Mouse (Mus musculus) neural tube, embryonic 11.5 days (tissue): Measurements from ENCODE around the gene Frat1. TPM values are rescaled to one million over a fixed set of nuclear protein-coding genes. Genes with fewer than 3 reads are reported as not detected.
"Not testable (repeated sequence)": the region's sequence is repeated elsewhere in the genome, so short reads cannot be mapped to it uniquely, and the experiment has no call there.

Experiments
- ATAC-seq: fragments of 200-750 bp; cut with Nextera tagmentation; 2 replicates; pipeline ENCODE4 v1.8.0; 2017; ENCODE audit warnings: moderate number of reproducible peaks, mild to moderate bottlenecking, moderate TSS enrichment, moderate library complexity; ENCODE audit not compliant: insufficient read depth, low FRiP score, low TSS enrichment
- DNase-seq: peaks from one replicate; pipeline ENCODE4 v3.0.0-alpha.2; 2015; ENCODE audit warnings: low spot score
- H3K27ac ChIP-seq: fragments of 300-500 bp; sonication (generic); 2 replicates; pipeline ENCODE4 v1.5.1; 2014; ENCODE audit warnings: low read depth, mild to moderate bottlenecking, low read length
- H3K27me3 ChIP-seq: fragments of 300-500 bp; sonication (generic); 2 replicates; pipeline ENCODE4 v1.6.1; 2014; ENCODE audit warnings: mild to moderate bottlenecking, low read length, mixed read lengths; ENCODE audit not compliant: control insufficient read depth, insufficient read depth
- H3K36me3 ChIP-seq: fragments of 300-500 bp; sonication (generic); 2 replicates; pipeline ENCODE4 v1.6.1; 2014; ENCODE audit warnings: mild to moderate bottlenecking, low read length, moderate library complexity, mixed read lengths; ENCODE audit not compliant: control insufficient read depth, insufficient read depth
- H3K4me1 ChIP-seq: fragments of 300-500 bp; sonication (generic); 2 replicates; pipeline ENCODE4 v1.6.1; 2014; ENCODE audit warnings: low read length, mixed read lengths; ENCODE audit not compliant: control insufficient read depth, insufficient read depth
- H3K4me2 ChIP-seq: fragments of 300-500 bp; sonication (generic); 2 replicates; pipeline ENCODE4 v1.6.1; 2014; ENCODE audit warnings: low read depth, mild to moderate bottlenecking, moderate library complexity
- H3K4me3 ChIP-seq: fragments of 300-500 bp; sonication (generic); 2 replicates; pipeline ENCODE4 v1.5.1; 2014; ENCODE audit warnings: low read depth, low read length
- H3K9ac ChIP-seq: fragments of 300-500 bp; sonication (generic); 2 replicates; pipeline ENCODE4 v1.6.1; 2014; ENCODE audit warnings: mild to moderate bottlenecking, low read length
- H3K9me3 ChIP-seq: fragments of 300-500 bp; sonication (generic); 2 replicates; pipeline ENCODE4 v1.6.1; 2016; ENCODE audit warnings: low read length; ENCODE audit not compliant: control insufficient read depth
- WGBS: fragments of 180-500 bp; shearing (Covaris S2); extraction: QIAGEN DNeasy Blood & Tissue Kit; methylation state at CpG from one replicate; pipeline ENCODE4 v1.1.7; 2014; 5-methylcytosine and 5-hydroxymethylcytosine counted together
- polyA plus RNA-seq: library from polyadenylated mRNA; unstranded; fragments of >200 nt; fragmentation: Nextera tagmentation; extraction: Ambion mirVana; gene quantifications from 2 replicates; pipeline ENCODE4 v1.2.1, GENCODE M21; 2014

The Frat1 gene
- polyA plus RNA-seq, 1 experiment from 2014 or later, result 8.6 TPM

DNA sequence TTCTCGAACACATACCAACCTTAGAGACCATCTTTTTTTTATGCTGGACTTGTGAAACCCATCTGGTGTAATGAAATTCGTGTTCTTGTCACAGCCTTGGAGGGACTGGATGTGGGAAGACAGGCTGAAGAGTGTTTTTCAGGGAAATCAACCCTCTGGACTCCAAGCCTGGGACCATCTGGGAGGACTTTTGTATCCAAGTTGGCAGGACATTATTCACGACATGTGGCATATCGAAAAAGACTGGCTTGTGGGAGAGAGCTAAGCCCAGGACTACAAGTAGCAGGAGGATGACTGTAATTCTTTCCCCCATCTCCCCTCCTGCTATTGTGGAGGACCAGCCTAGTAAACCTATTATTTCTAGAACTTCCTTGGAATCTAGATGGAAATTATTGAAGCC is 12.4 kb downstream of the Frat1 start:
- no peaks in the 10 kb centered on the region for H3K27me3 ChIP-seq
- no peaks in the 10 kb centered on the region for H3K36me3 ChIP-seq
- H3K9ac ChIP-seq, result no peak overlapping the region
- H3K27ac ChIP-seq, result no peak overlapping the region
- ATAC-seq (no peak), DNase-seq (no peak)
- WGBS, result 78% methylated on average over 4 of the region's 4 CpGs
- H3K4me2 ChIP-seq, result no peak overlapping the region
- no peaks in the 10 kb centered on the region for H3K9me3 ChIP-seq
- H3K4me1 ChIP-seq, result peaks cover 7% of the 10 kb centered on the region; the same call in 1 of the 2 replicates
- H3K4me3 ChIP-seq, result no peak overlapping the region

DNA sequence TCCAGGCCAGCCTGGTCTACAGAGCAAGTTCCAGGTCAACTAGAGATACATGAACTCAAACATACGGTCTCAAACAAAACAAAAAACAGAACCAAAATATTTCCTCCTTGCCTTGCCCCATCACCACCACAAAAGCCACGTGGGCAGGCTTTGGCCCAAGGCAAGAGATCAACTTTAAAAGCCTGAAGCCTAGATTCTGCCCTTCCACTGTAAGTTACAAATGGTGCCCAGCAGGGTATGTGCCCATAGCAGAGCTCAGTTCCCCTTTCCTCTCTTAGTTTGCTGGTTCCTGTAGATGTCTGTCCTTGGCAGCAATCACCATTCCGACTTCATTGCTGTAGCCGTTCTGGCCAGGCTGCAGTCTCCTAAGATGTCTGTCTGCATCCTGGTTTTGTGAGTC is 12.9 kb downstream of the Frat1 start:
- Histone ChIP-seq H3K36me3 (no peaks in the 10 kb centered on the region), H3K27ac (no peak overlapping the region), H3K4me1 (peaks cover 7% of the 10 kb centered on the region; the same call in 1 of the 2 replicates), H3K9me3 (no peaks in the 10 kb centered on the region), H3K4me2 (no peak overlapping the region), H3K9ac (no peak overlapping the region), H3K27me3 (no peaks in the 10 kb centered on the region), H3K4me3 (no peak overlapping the region)
- ATAC-seq, result no peak
- WGBS, result 86% methylated on average over 4 of the region's 4 CpGs
- DNase-seq, result no peak

DNA sequence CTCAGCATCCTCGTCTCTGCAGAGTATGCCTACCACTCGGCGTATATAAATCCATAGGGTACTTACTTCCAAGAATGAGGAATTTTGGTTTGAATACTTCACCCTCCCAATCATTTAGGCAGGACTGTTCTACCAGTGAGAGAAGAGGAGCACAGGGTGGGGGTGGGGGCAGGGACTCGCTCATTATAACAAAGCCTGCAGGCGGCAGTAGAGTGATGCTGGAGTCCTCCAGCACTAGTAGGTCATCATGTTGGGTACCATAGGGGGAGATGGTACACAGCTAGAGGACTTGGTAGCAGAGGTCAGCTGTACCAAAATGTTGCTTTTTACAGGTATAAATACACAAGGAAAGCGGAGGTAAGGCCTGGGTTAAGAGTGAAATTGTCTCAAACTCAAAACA is 14.6 kb downstream of the Frat1 start:
- no peak overlapping the region for H3K27ac ChIP-seq
- H3K36me3 ChIP-seq, result no peaks in the 10 kb centered on the region
- no peak overlapping the region for H3K9ac ChIP-seq
- no peaks in the 10 kb centered on the region for H3K9me3 ChIP-seq
- H3K4me3 ChIP-seq, result no peak overlapping the region
- H3K27me3 ChIP-seq, result no peaks in the 10 kb centered on the region
- ATAC-seq (no peak), DNase-seq (no peak)
- no peak overlapping the region for H3K4me2 ChIP-seq
- H3K4me1 ChIP-seq, result peaks cover 7% of the 10 kb centered on the region; the same call in 1 of the 2 replicates
- WGBS, result 90% methylated on average over 6 of the region's 6 CpGs

DNA sequence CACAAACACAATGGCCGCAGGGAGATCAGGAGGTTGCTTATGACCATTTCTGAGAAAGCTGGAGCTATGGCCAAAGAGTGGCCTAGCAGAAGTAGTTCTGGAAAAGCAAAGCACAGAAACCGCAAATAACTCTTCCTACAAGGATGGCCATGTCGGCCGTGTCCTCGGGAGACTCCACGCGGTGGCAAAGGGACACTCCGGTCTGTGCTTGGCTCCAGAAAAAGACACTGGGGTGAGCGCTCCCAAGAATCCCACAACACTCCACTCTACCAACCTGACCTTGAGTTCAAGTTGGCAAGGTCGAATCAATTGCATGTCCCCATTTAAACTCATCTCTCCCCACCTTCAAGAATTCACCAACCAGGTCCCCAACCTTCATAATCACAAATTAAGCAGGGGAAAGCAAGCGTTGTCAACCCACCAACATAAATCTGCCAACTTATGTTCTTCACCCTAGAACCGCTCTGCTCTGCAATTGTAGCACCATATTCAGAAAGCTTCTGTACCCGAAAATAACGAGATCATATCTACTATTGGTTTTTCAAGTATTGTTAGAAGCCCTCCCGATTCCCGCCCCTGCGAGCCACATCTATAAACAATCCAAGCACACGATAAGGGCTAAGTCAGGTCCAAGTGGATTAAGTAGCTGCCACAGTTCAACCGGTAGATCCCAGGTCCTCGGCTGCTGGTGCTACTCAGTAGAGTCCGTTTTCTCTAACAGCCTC is 16.8 kb downstream of the Frat1 start:
- H3K4me3 ChIP-seq, result peak overlapping the region; percentile 79
- ATAC-seq (no peak), DNase-seq (no peak)
- no peaks in the 10 kb centered on the region for H3K27me3 ChIP-seq
- no peaks in the 10 kb centered on the region for H3K36me3 ChIP-seq
- peak overlapping the region; percentile 98 for H3K4me2 ChIP-seq
- peak overlapping the region; percentile 65 for H3K9ac ChIP-seq
- no peaks in the 10 kb centered on the region for H3K9me3 ChIP-seq
- H3K27ac ChIP-seq, result no peak overlapping the region
- H3K4me1 ChIP-seq, result peaks cover 13% of the 10 kb centered on the region
- WGBS, result 15% methylated on average over 21 of the region's 21 CpGs

DNA sequence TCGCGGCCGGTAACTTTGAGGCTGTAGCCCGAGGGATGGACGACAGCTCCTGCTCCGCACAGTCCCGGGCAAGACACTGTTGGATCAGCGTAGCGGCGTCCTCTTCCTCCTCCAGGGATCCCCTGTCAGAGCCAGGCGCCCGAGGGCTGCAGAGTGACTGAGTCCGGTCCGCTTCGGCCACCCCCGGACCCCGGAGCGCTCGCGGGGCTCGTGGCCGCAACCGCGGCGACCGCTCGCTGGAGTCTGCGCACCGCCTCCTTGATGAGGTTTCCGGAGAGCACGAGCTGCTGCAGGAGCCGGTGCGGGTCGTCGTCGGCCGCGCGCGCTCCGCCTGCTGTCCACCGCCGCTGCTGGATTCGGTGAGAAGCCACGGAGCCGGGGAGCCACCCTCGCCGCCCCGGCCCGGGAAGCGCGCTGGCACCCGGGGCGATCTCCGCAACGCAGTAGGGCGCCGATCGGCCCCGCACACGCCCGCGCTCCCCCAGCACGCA is 17.4 kb downstream of the Frat1 start:
- Histone ChIP-seq H3K4me2 (peak overlapping the region; percentile 98), H3K4me3 (peak overlapping the region; percentile 79), H3K36me3 (no peaks in the 10 kb centered on the region), H3K4me1 (peaks cover 13% of the 10 kb centered on the region), H3K27ac (peak overlapping the region; percentile 87), H3K27me3 (no peaks in the 10 kb centered on the region), H3K9me3 (no peaks in the 10 kb centered on the region), H3K9ac (peak overlapping the region; percentile 65)
- DNase-seq (peak; percentile 55), ATAC-seq (peak; percentile 5; the same call in 1 of the 2 replicates)
- WGBS, result under 1% methylated on average over 64 of the region's 64 CpGs

DNA sequence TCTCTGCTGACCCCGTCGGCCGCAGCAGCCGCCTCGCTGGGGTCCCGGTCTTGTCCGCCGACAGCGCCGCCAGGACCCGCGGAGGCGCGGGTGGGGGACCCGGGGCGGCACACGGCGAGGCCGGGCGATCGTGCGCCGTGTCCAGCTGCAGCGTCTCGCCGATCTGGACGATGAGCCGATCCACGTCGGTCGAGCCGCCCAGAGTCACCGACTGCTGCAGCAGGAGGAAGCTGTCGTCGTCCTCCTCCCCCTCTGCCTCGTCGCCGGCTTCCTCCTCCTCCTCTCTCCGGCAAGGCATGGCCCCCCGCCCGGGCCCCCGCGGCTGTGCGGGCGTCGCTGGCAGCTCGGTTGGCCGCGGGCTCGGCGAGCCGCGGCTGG is 17.8 kb downstream of the Frat1 start:
- peak; percentile 69 for DNase-seq
- peak; percentile 55 for ATAC-seq
- H3K9ac ChIP-seq, result peak overlapping the region; percentile 65
- under 1% methylated on average over 42 of the region's 53 CpGs for WGBS
- not testable (repeated sequence) for H3K27me3 ChIP-seq, H3K36me3 ChIP-seq, H3K9me3 ChIP-seq
- peak overlapping the region; percentile 79 for H3K4me3 ChIP-seq
- H3K4me2 ChIP-seq, result peak overlapping the region; percentile 98
- H3K27ac ChIP-seq, result peak overlapping the region; percentile 87
- H3K4me1 ChIP-seq, result peaks cover 13% of the 10 kb centered on the region

DNA sequence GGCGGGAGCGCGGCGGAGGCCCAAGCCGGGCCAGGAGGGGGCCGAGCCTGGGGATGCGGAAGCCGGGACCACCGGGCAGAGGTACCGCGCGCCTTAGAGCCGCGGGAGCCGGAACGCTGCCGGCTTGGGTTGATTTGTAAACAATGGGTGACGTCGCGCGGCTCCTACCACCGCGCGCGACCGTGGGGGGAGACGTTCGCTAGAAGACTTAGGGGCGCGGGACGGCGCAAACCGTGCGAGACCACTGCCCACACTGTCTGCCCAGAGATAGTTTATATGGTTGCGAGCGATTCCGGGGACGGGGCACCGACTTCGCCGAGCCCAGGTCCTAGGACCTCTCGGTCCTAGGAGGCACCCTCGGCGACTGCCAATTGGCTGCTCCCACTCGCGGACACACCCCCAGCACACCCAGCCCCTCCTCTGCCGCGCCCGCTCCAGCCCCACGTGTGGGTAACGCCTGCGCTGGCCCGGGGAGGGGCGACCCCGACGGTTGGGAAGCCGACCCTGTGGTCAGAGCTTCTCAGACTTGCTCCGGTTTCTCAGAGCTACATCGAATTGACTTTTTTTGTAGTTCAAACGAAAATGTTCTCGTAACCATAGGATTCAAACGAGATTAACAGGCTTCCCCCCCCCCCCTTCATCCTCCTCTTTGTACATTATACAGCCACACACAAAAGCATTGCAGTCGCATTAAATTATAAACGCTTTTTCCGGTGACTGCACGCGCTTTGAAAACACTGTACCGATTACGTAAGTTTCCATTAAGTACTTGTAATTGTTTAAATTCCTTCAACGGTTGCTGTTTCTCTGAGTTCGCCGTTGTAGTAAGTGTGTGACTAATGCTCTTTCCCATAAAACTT is 18.5 kb downstream of the Frat1 start, which contains the start of gene Frat2:
Gene Frat2 (minus strand): TSS at position 141 of the 860 bp plus-strand sequence.
- Histone ChIP-seq H3K9ac (peak within 1 kb of the TSS; percentile 65), H3K4me3 (peak within 1 kb of the TSS; percentile 79)
- under 1% methylated on average over 71 of the region's 72 CpGs for WGBS

DNA sequence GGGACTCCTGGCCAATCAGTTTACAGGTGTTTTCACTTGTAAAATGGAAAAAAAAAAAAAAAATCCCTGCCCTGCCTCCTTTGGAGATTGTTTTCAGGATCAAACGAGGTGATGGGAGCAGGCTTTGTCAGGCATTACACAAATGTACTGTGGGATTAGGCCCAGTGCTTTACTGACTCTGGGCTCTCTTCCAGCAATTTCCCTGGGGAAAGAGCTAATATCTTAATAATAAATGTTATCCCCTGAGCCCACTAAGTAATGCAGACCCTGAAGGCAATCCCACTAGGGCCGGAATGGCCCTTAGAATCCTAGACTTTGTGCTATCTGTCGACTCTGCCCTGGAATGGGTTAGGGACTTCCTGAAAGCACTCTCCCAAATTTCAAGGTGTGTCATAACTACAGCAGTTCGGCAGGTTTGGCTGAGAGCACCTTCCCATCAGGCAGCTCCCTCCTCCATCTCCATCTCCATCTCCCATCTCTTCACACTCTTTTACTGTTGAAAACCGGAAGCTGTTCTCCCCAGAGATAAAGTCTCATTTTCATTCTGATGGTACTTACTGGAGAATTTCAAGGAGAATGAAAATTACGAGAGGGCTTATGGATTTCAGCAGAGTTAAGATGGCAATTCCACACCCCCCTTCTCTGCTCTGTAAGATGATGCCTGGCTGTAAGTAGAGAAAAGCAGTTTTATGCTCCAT is 20.4 kb downstream of the Frat1 start:
- peak overlapping the region; percentile 65; the same call in 1 of the 2 replicates for H3K27ac ChIP-seq
- DNase-seq, result no peak
- H3K4me1 ChIP-seq, result peaks cover 13% of the 10 kb centered on the region
- 13% methylated on average over 6 of the region's 6 CpGs for WGBS
- H3K36me3 ChIP-seq, result no peaks in the 10 kb centered on the region
- no peak overlapping the region for H3K4me3 ChIP-seq
- no peaks in the 10 kb centered on the region for H3K9me3 ChIP-seq
- no peak overlapping the region; the same call in 1 of the 2 replicates for H3K4me2 ChIP-seq
- ATAC-seq, result no peak
- H3K9ac ChIP-seq, result no peak overlapping the region
- no peaks in the 10 kb centered on the region for H3K27me3 ChIP-seq

More for the DNA sequence above, 18.5 kb downstream of the Frat1 start, which contains the start of gene Frat2:
- Histone ChIP-seq H3K27ac (peak within 1 kb of the TSS; percentile 87), H3K36me3 (no peaks in the 10 kb centered on the region), H3K4me1 (peaks cover 13% of the 10 kb centered on the region), H3K9me3 (no peaks in the 10 kb centered on the region), H3K27me3 (no peaks in the 10 kb centered on the region), H3K4me2 (peak within 1 kb of the TSS; percentile 98)
- peak; percentile 86 for ATAC-seq
- peak; percentile 94 for DNase-seq
